Mouse (Mus musculus): ENCODE measurements around the gene Bbx. TPM values are rescaled to one million over a fixed set of nuclear protein-coding genes. Genes with fewer than 3 reads are reported as not detected.
A peak's percentile ranks its signal among the peaks of the same experiment; 100 is the strongest.

The Bbx gene
- polyA plus RNA-seq, 2 experiments = 1.8 to 3.4 TPM

DNA sequence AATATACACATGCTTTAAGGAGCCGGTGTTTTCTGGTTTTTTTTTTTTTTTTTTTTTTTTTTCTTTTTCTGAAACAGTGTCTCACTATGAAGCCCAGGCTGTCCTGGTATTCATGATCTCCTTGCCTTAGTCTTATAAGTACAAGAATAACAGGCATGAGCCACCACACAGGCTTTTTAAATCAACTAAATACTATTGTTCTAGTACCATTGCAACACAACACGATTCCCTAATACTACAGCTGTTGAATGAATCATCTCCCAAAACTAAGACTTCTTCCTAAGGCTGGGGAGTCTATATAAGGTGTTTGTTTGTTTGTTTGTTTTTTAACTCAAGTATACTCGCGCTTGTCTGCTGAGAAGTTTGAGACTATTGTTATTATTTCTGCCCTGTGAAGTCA, 169.5 kb downstream of the Bbx start:
- H3K9ac ChIP-seq (replicated peaks) = no peak overlapping the region
- no peaks in the 10 kb centered on the region for H3K9me3 ChIP-seq (ENCODE audit: control insufficient read depth, low read length)
- no peaks in the 10 kb centered on the region for H3K27me3 ChIP-seq (ENCODE audit: control insufficient read depth, insufficient read depth, low read length)
- TF ChIP-seq EP300 (IDR thresholded peaks at IDR 0.05; ENCODE audit: low read depth) (no peak), CTCF (IDR thresholded peaks at IDR 0.05; ENCODE audit: low read depth) (no peak)
- H3K4me3 ChIP-seq (ENCODE audit: insufficient read depth in 1 of 2, low read depth in 2 of 2, low read length in 2 of 2) = no peak overlapping the region
- no peak overlapping the region for H3K27ac ChIP-seq
- no peaks in the 10 kb centered on the region for H3K36me3 ChIP-seq (replicated peaks; ENCODE audit: control insufficient read depth, insufficient read depth, low read depth)
- no peak overlapping the region for H3K4me2 ChIP-seq (ENCODE audit: low read depth)
- H3K4me1 ChIP-seq (replicated peaks; ENCODE audit: control insufficient read depth in 2 of 2, insufficient read depth in 2 of 2, low read length in 1 of 2) = no peaks in the 10 kb centered on the region
- DNase-seq (ENCODE audit: low read depth in 3 of 3, low spot score in 3 of 3) (no peak), ATAC-seq (ENCODE audit: insufficient read depth) (no peak)
- 65% methylated on average over 4 of the region's 4 CpGs for WGBS (ENCODE audit: insufficient replicate concordance)

DNA sequence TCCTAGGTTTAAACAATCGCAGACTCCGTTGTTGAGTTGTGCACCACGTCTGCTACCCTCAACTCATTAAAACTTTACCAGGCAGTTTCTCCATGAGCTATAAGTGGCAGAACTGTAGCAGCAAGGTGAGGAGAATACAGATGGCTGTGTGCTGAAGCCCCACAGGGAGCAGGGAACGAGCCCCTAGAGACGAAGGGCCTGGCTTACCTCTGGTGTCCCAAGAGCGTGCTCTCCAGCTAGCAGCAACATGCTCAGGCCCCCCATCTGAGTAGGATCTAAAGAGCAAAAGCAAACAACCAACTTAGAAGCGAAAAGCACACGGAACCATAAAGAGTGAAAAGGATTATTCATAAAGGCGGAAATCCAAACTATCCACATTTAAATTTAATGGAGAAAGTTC, 170.0 kb downstream of the Bbx start:
- Histone ChIP-seq H3K4me3 (ENCODE audit: insufficient read depth in 1 of 2, low read depth in 2 of 2, low read length in 2 of 2) (no peak overlapping the region), H3K27ac (no peak overlapping the region), H3K4me2 (ENCODE audit: low read depth) (no peak overlapping the region), H3K9ac (replicated peaks) (no peak overlapping the region), H3K9me3 (ENCODE audit: control insufficient read depth, low read length) (no peaks in the 10 kb centered on the region), H3K27me3 (ENCODE audit: control insufficient read depth, insufficient read depth, low read length) (no peaks in the 10 kb centered on the region), H3K4me1 (replicated peaks; ENCODE audit: control insufficient read depth in 2 of 2, insufficient read depth in 2 of 2, low read length in 1 of 2) (no peaks in the 10 kb centered on the region), H3K36me3 (replicated peaks; ENCODE audit: control insufficient read depth, insufficient read depth, low read depth) (no peaks in the 10 kb centered on the region)
- TF ChIP-seq EP300 (IDR thresholded peaks at IDR 0.05; ENCODE audit: low read depth) (no peak), CTCF (IDR thresholded peaks at IDR 0.05; ENCODE audit: low read depth) (no peak)
- WGBS (ENCODE audit: insufficient replicate concordance) = 77% methylated on average over 9 of the region's 9 CpGs
- no peak for DNase-seq (ENCODE audit: low read depth in 3 of 3, low spot score in 3 of 3)
- no peak for ATAC-seq (ENCODE audit: insufficient read depth)

DNA sequence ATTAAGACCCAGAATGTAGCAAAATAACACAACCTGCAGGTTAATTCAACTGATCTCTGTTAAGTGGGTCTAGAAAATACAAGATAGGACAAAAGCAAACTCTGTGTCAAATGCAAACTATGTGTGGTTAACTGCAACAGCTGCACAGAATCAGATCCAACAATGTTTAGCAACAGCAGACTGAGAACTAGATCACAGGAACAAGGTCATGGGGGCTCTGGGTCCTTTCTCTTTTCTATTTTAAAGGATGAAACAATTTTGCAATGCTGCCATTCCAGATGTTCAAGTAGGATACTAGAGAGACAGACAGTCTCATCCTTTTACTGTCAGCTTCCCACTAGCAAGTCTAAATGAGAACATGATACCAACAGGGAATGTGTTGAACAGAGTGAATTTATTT, 170.4 kb downstream of the Bbx start:
- DNase-seq (ENCODE audit: low read depth in 3 of 3, low spot score in 3 of 3) (no peak), ATAC-seq (ENCODE audit: insufficient read depth) (no peak)
- no peaks in the 10 kb centered on the region for H3K36me3 ChIP-seq (replicated peaks; ENCODE audit: control insufficient read depth, insufficient read depth, low read depth)
- no peaks in the 10 kb centered on the region for H3K4me1 ChIP-seq (replicated peaks; ENCODE audit: control insufficient read depth in 2 of 2, insufficient read depth in 2 of 2, low read length in 1 of 2)
- TF ChIP-seq CTCF (IDR thresholded peaks at IDR 0.05; ENCODE audit: low read depth) (no peak), EP300 (IDR thresholded peaks at IDR 0.05; ENCODE audit: low read depth) (no peak)
- H3K9ac ChIP-seq (replicated peaks) = no peak overlapping the region
- H3K27me3 ChIP-seq (ENCODE audit: control insufficient read depth, insufficient read depth, low read length) = no peaks in the 10 kb centered on the region
- no peaks in the 10 kb centered on the region for H3K9me3 ChIP-seq (ENCODE audit: control insufficient read depth, low read length)
- H3K4me2 ChIP-seq (ENCODE audit: low read depth) = no peak overlapping the region
- no peak overlapping the region for H3K27ac ChIP-seq
- no peak overlapping the region for H3K4me3 ChIP-seq (ENCODE audit: insufficient read depth in 1 of 2, low read depth in 2 of 2, low read length in 2 of 2)

DNA sequence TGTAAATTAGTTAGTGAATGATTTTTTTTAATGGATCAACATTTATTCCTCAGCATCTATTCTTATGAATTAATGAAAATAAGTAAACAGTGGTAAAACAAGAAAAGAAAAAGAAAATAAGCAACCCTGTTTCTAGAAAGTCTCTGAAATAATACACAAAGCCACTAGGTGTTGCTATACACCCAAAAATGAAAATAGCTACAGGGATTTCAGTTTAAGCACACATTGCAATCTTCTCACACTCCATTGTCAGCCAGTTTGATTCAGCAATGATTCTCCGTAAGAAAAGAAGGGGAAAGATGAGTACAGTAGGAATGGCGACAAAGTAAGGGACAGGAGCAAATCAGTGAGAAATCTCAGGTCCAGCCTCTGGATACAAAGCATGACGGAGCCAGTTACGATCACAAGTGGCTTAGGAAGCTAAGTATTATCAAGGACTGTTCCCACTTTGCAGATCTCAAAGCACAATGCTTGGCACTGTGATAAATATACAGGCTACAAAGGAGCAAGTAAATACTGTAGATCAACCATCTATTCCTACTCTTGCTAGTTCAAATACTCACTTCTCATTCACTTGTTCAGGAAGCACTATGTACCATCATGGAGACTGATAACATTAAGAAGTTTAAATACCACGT, 177.5 kb downstream of the Bbx start:
- no peak overlapping the region for H3K9ac ChIP-seq (replicated peaks)
- no peaks in the 10 kb centered on the region for H3K27me3 ChIP-seq (ENCODE audit: control insufficient read depth, insufficient read depth, low read length)
- no peaks in the 10 kb centered on the region for H3K36me3 ChIP-seq (replicated peaks; ENCODE audit: control insufficient read depth, insufficient read depth, low read depth)
- no peak for ATAC-seq (ENCODE audit: insufficient read depth)
- H3K4me1 ChIP-seq (replicated peaks; ENCODE audit: control insufficient read depth in 2 of 2, insufficient read depth in 2 of 2, low read length in 1 of 2) = no peaks in the 10 kb centered on the region
- no peak for TF ChIP-seq EP300 (IDR thresholded peaks at IDR 0.05; ENCODE audit: low read depth)
- TF ChIP-seq CTCF (IDR thresholded peaks at IDR 0.05; ENCODE audit: low read depth) = peak; percentile 14; the same call in 1 of the 2 replicates
- H3K4me3 ChIP-seq (ENCODE audit: insufficient read depth in 1 of 2, low read depth in 2 of 2, low read length in 2 of 2) = no peak overlapping the region
- H3K27ac ChIP-seq = no peak overlapping the region
- 57% methylated on average over 5 of the region's 5 CpGs for WGBS (ENCODE audit: insufficient replicate concordance)
- peak in 2 of 3 experiments; percentile 3 to 6 for DNase-seq (ENCODE audit: low read depth in 3 of 3, low spot score in 3 of 3)
- no peak overlapping the region for H3K4me2 ChIP-seq (ENCODE audit: low read depth)
- H3K9me3 ChIP-seq (ENCODE audit: control insufficient read depth, low read length) = no peaks in the 10 kb centered on the region

DNA sequence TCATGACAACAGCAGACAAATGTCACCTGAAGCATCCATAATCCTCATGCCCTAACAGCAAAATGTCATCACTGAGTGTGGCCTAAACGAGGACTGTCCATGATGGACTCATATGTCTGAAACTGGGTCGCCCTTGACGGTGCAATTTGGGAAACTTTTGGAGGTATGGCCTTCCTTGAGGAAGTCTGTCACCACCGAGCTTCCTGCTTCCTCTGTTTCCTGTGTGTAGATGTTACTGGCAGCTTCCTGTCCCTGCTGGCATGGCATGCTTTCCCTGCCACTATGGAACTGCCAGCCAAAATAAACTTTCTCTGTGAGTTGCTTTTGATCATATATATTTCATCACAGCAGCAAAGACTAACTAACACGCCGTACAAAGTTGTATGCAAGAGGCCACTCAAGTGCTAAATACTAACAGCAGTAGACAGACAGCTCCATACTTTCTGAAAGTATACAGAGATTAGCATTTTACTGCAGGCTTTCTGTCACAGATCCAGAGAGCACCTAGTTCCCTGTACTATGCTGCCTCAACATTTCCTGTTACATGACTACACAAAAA, 180.7 kb downstream of the Bbx start:
- no peaks in the 10 kb centered on the region for H3K36me3 ChIP-seq (replicated peaks; ENCODE audit: control insufficient read depth, insufficient read depth, low read depth)
- H3K27me3 ChIP-seq (ENCODE audit: control insufficient read depth, insufficient read depth, low read length) = no peaks in the 10 kb centered on the region
- H3K27ac ChIP-seq = no peak overlapping the region
- H3K4me1 ChIP-seq (replicated peaks; ENCODE audit: control insufficient read depth in 2 of 2, insufficient read depth in 2 of 2, low read length in 1 of 2) = no peaks in the 10 kb centered on the region
- 48% methylated on average over 6 of the region's 6 CpGs for WGBS (ENCODE audit: insufficient replicate concordance)
- no peak overlapping the region for H3K4me2 ChIP-seq (ENCODE audit: low read depth)
- H3K4me3 ChIP-seq (ENCODE audit: insufficient read depth in 1 of 2, low read depth in 2 of 2, low read length in 2 of 2) = no peak overlapping the region
- no peaks in the 10 kb centered on the region for H3K9me3 ChIP-seq (ENCODE audit: control insufficient read depth, low read length)
- DNase-seq (ENCODE audit: low read depth in 3 of 3, low spot score in 3 of 3) (no peak), ATAC-seq (ENCODE audit: insufficient read depth) (no peak)
- TF ChIP-seq CTCF (IDR thresholded peaks at IDR 0.05; ENCODE audit: low read depth) (no peak), EP300 (IDR thresholded peaks at IDR 0.05; ENCODE audit: low read depth) (no peak)
- H3K9ac ChIP-seq (replicated peaks) = no peak overlapping the region

Measured in liver, embryonic 14.5 days (tissue).